Mouse (Mus musculus) lung, embryonic 16.5 days (tissue): ENCODE results near the gene Cdon. TPM values are rescaled to one million over a fixed set of nuclear protein-coding genes. Genes with fewer than 3 reads are reported as not detected.

ENCODE experiments used
- ATAC-seq: fragments of 200-750 bp; cut with Nextera tagmentation; 2 replicates; pipeline ENCODE4 v1.8.0; 2017; ENCODE audit warnings: low read depth, mild to moderate bottlenecking, moderate library complexity
- H3K27ac ChIP-seq: fragments of 300-500 bp; sonication (generic); 2 replicates; pipeline ENCODE4 v1.5.1; 2014; ENCODE audit warnings: mild to moderate bottlenecking, control low read depth, low read length
- H3K27me3 ChIP-seq: fragments of 300-500 bp; sonication (generic); 2 replicates; pipeline ENCODE4 v1.6.1; 2014; ENCODE audit warnings: low read depth, low read length, mixed read lengths; ENCODE audit not compliant: control insufficient read depth, insufficient read depth
- H3K36me3 ChIP-seq: fragments of 300-500 bp; sonication (generic); 2 replicates; pipeline ENCODE4 v1.6.1; 2014; ENCODE audit warnings: low read length; ENCODE audit not compliant: control insufficient read depth, insufficient read depth
- H3K4me1 ChIP-seq: fragments of 300-500 bp; sonication (generic); replicated peaks from 2 replicates; pipeline ENCODE4 v1.6.1; 2014; ENCODE audit warnings: low read length, mixed read lengths; ENCODE audit not compliant: control insufficient read depth, insufficient read depth
- H3K4me2 ChIP-seq: fragments of 300-500 bp; sonication (generic); 2 replicates; pipeline ENCODE4 v1.6.1; 2014; ENCODE audit warnings: low read depth, low read length, control low read depth
- H3K4me3 ChIP-seq: fragments of 300-500 bp; sonication (generic); 2 replicates; pipeline ENCODE4 v1.5.1; 2014; ENCODE audit warnings: mild to moderate bottlenecking, low read length, control low read depth
- H3K9ac ChIP-seq: fragments of 300-500 bp; sonication (generic); 2 replicates; pipeline ENCODE4 v1.6.1; 2014; ENCODE audit warnings: low read length, control low read depth
- H3K9me3 ChIP-seq: fragments of 300-500 bp; sonication (generic); 2 replicates; pipeline ENCODE4 v1.6.1; 2016; ENCODE audit warnings: low read length; ENCODE audit not compliant: control insufficient read depth
- WGBS: fragments of 180-500 bp; shearing (Covaris S2); extraction: QIAGEN DNeasy Blood & Tissue Kit; methylation state at CpG from one replicate; pipeline ENCODE4 v1.1.7; 2014; 5-methylcytosine and 5-hydroxymethylcytosine counted together
- polyA plus RNA-seq: library from polyadenylated mRNA; unstranded; fragments of >200 nt; fragmentation: Nextera tagmentation; extraction: Ambion mirVana; gene quantifications from 2 replicates; pipeline ENCODE4 v1.2.1, GENCODE M21; 2015

Cdon gene
- polyA plus RNA-seq, 1 experiment from 2014 or later = 3.6 TPM

DNA sequence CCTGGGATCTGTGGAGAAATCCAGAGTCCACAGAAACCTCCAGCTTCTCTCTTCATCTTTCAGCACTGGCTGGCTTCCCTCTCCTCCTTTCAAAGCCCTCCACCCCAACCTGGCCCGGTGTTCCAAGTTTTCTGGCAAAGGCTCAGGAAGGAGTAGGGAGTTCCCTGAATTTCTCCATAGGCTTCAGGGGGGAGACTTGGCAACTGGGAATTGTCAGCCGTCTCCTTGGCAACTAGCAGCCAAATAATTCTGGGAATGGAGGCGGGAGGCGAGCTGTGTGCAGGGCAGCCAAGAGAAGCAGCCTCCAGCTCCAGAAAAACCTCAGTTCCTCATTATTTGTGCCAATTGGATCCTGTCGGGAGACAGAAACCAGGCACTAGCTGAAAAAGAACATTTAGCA is 102.6 kb downstream of the Cdon start:
- peaks cover 15% of the 10 kb centered on the region for H3K4me1 ChIP-seq
- no peak overlapping the region for H3K9ac ChIP-seq
- peak; percentile 90 for ATAC-seq
- H3K4me2 ChIP-seq = no peak overlapping the region
- no peaks in the 10 kb centered on the region for H3K36me3 ChIP-seq
- no peaks in the 10 kb centered on the region for H3K27me3 ChIP-seq
- 25% methylated on average over 5 of the region's 5 CpGs for WGBS
- peak overlapping the region; percentile 35 for H3K27ac ChIP-seq
- H3K4me3 ChIP-seq = no peak overlapping the region
- no peaks in the 10 kb centered on the region for H3K9me3 ChIP-seq

- H3K36me3 ChIP-seq = no peaks in the 10 kb centered on the region
- peak overlapping the region; percentile 21; the same call in 1 of the 2 replicates for H3K27ac ChIP-seq
- no peak overlapping the region for H3K4me2 ChIP-seq
- no peak overlapping the region for H3K4me3 ChIP-seq
- WGBS = 19% methylated on average over 7 of the region's 7 CpGs
- no peaks in the 10 kb centered on the region for H3K27me3 ChIP-seq
- H3K9me3 ChIP-seq = no peaks in the 10 kb centered on the region
- H3K9ac ChIP-seq = no peak overlapping the region
- peaks cover 15% of the 10 kb centered on the region for H3K4me1 ChIP-seq
- peak; percentile 78 for ATAC-seq
These were observed 103.0 kb downstream of the Cdon start for GRCm38 (mm10) chr9:35523941-35524411.

- 47% methylated on average over 3 of the region's 3 CpGs for WGBS
- Histone ChIP-seq H3K36me3 (no peaks in the 10 kb centered on the region), H3K9ac (no peak overlapping the region), H3K9me3 (no peaks in the 10 kb centered on the region), H3K27me3 (no peaks in the 10 kb centered on the region), H3K4me2 (no peak overlapping the region), H3K27ac (no peak overlapping the region), H3K4me1 (peaks cover under 1% of the 10 kb centered on the region; the same call in 1 of the 2 replicates), H3K4me3 (no peak overlapping the region)
- ATAC-seq = no peak
These were observed 108.2 kb downstream of the Cdon start for GRCm38 (mm10) chr9:35529141-35529540.

- no peak for ATAC-seq
- H3K27me3 ChIP-seq = no peaks in the 10 kb centered on the region
- WGBS = 8% methylated on average over 1 of the region's 1 CpGs
- no peak overlapping the region for H3K9ac ChIP-seq
- H3K27ac ChIP-seq = no peak overlapping the region
- no peak overlapping the region for H3K4me3 ChIP-seq
- no peaks in the 10 kb centered on the region for H3K9me3 ChIP-seq
- H3K4me2 ChIP-seq = no peak overlapping the region
- H3K4me1 ChIP-seq = no peaks in the 10 kb centered on the region
- no peaks in the 10 kb centered on the region for H3K36me3 ChIP-seq
These were observed 108.9 kb downstream of the Cdon start for GRCm38 (mm10) chr9:35529796-35530195.

GRCm38 (mm10) chr9:35533266-35533665 is 112.3 kb downstream of the Cdon start:
- H3K9ac ChIP-seq = no peak overlapping the region
- no peaks in the 10 kb centered on the region for H3K4me1 ChIP-seq
- no peaks in the 10 kb centered on the region for H3K36me3 ChIP-seq
- WGBS = 51% methylated on average over 9 of the region's 9 CpGs
- H3K27ac ChIP-seq = no peak overlapping the region
- no peak for ATAC-seq
- H3K27me3 ChIP-seq = no peaks in the 10 kb centered on the region
- H3K4me2 ChIP-seq = no peak overlapping the region
- no peaks in the 10 kb centered on the region for H3K9me3 ChIP-seq
- H3K4me3 ChIP-seq = no peak overlapping the region

- Histone ChIP-seq H3K36me3 (no peaks in the 10 kb centered on the region), H3K27me3 (no peaks in the 10 kb centered on the region), H3K4me3 (no peak overlapping the region), H3K9me3 (no peaks in the 10 kb centered on the region), H3K4me2 (no peak overlapping the region), H3K9ac (no peak overlapping the region), H3K27ac (no peak overlapping the region), H3K4me1 (no peaks in the 10 kb centered on the region)
- WGBS = 4% methylated on average over 2 of the region's 2 CpGs
- ATAC-seq = peak; percentile 80; the same call in 1 of the 2 replicates
These were observed 114.2 kb downstream of the Cdon start for GRCm38 (mm10) chr9:35535110-35535509.

GRCm38 (mm10) chr9:35535876-35536275 is 114.9 kb downstream of the Cdon start:
- H3K27me3 ChIP-seq = no peaks in the 10 kb centered on the region
- H3K4me1 ChIP-seq = no peaks in the 10 kb centered on the region
- no peak overlapping the region for H3K4me2 ChIP-seq
- H3K4me3 ChIP-seq = no peak overlapping the region
- no peak for ATAC-seq
- H3K9ac ChIP-seq = no peak overlapping the region
- H3K27ac ChIP-seq = no peak overlapping the region
- no peaks in the 10 kb centered on the region for H3K9me3 ChIP-seq
- 61% methylated on average over 4 of the region's 4 CpGs for WGBS
- H3K36me3 ChIP-seq = no peaks in the 10 kb centered on the region

DNA sequence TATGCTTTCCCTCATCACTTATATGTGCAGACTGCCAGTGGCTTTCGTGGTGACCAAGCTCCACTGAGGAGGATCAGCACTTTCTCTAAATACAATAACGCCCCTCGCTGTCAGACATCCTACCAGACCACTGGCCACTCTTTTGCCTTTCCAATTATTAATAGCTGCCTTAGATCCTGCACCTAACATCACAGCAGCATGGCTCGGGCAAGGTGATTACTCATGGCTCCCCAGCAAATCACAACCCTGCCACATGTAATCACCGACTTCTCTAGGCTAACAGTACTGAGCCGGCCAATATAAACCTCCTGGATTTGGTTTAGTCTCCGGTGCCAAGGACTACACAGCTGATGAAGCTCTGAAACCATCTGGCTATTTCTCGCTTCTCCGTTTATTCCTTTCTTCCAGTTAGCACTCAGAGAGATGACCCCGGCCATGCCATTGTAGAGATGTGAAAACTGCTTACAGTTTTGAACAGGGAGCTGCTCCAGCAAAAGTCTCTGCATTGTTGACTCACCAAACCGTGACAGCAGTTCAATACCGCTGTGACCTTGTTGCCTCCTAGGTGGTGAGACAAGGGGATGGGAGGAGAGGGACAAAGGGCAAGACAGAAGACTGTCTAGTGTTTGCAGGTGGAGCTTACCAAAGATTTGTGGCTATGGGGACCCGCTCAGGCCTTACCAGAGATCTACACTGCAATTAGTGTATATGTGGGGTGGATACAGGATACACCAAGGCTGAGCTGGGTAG is 118.2 kb downstream of the Cdon start:
- H3K4me3 ChIP-seq = no peak overlapping the region
- WGBS = 56% methylated on average over 13 of the region's 13 CpGs
- H3K27ac ChIP-seq = no peak overlapping the region
- H3K9me3 ChIP-seq = no peaks in the 10 kb centered on the region
- no peaks in the 10 kb centered on the region for H3K4me1 ChIP-seq
- H3K27me3 ChIP-seq = no peaks in the 10 kb centered on the region
- no peak for ATAC-seq
- H3K9ac ChIP-seq = no peak overlapping the region
- no peaks in the 10 kb centered on the region for H3K36me3 ChIP-seq
- H3K4me2 ChIP-seq = no peak overlapping the region

- H3K27ac ChIP-seq = no peak overlapping the region
- H3K4me2 ChIP-seq = no peak overlapping the region
- H3K9me3 ChIP-seq = no peaks in the 10 kb centered on the region
- no peak for ATAC-seq
- no peak overlapping the region for H3K4me3 ChIP-seq
- 68% methylated on average over 5 of the region's 5 CpGs for WGBS
- H3K36me3 ChIP-seq = no peaks in the 10 kb centered on the region
- no peaks in the 10 kb centered on the region for H3K27me3 ChIP-seq
- H3K9ac ChIP-seq = no peak overlapping the region
- H3K4me1 ChIP-seq = no peaks in the 10 kb centered on the region
These were observed 120.1 kb downstream of the Cdon start for GRCm38 (mm10) chr9:35541024-35541423.
